Mouse (Mus musculus) T-helper 17 cell (primary cell): Measurements from ENCODE around the gene Dmrtc2.
"Not testable (repeated sequence)": the region's sequence is repeated elsewhere in the genome, so short reads cannot be mapped to it uniquely, and the experiment has no call there.

Experiments
- in situ Hi-C, 2 experiments: fragments of 300-600 bp; cut with MboI, MseI; formaldehyde crosslinking; loops; 1 replicate in 1 of 2; 2 replicates in 1 of 2; pipeline ENCODE4 v1.15.1; 2025; ENCODE audit warnings: high pct_unique_total_duplicates in 2 of 2

The Dmrtc2 gene

GRCm38 (mm10) chr7:24869532-24870165 lies at the start of gene Dmrtc2, which contains the start of gene Lypd4:
TSS of gene Dmrtc2 (plus strand) at chr7:24870057.
TSS of gene Lypd4 (minus strand) at chr7:24869941.
- in situ Hi-C loops = no loop called here

GRCm38 (mm10) chr7:24824452-24824851 lies 45.4 kb upstream of the Dmrtc2 start:
- in situ Hi-C loops = no loop called here

GRCm38 (mm10) chr7:24827181-24827580 lies 42.7 kb upstream of the Dmrtc2 start:
- in situ Hi-C loops = no loop called here

GRCm38 (mm10) chr7:24838732-24839409 lies 31.0 kb upstream of the Dmrtc2 start:
- in situ Hi-C loops = loop anchor here (5.0 kb wide), 2 partner anchors 678 to 738 kb away; no protein-coding TSS in a partner anchor

GRCm38 (mm10) chr7:24839410-24839808 lies 30.4 kb upstream of the Dmrtc2 start:
- in situ Hi-C loops = loop anchor here (5.0 kb wide), 2 partner anchors 678 to 738 kb away; no protein-coding TSS in a partner anchor

- in situ Hi-C loops = no loop called here
Measured at GRCm38 (mm10) chr7:24840331-24840730, 29.5 kb upstream of the Dmrtc2 start.

GRCm38 (mm10) chr7:24841009-24841408 lies 28.8 kb upstream of the Dmrtc2 start:
- in situ Hi-C loops = no loop called here

- in situ Hi-C loops = no loop called here
Measured at GRCm38 (mm10) chr7:24844144-24844543, 25.7 kb upstream of the Dmrtc2 start.

- in situ Hi-C loops = no loop called here
Measured at GRCm38 (mm10) chr7:24845181-24845580, 24.7 kb upstream of the Dmrtc2 start.

GRCm38 (mm10) chr7:24845713-24846112 lies 24.1 kb upstream of the Dmrtc2 start:
- in situ Hi-C loops = no loop called here

- in situ Hi-C loops = not testable (repeated sequence)
Measured at GRCm38 (mm10) chr7:24846576-24846975, 23.3 kb upstream of the Dmrtc2 start.

GRCm38 (mm10) chr7:24850162-24850561 lies 19.7 kb upstream of the Dmrtc2 start:
- in situ Hi-C loops = loop anchor here in 1 of 2 experiments (10.0 kb wide), 1 partner anchor 205 kb away; no protein-coding TSS in a partner anchor

GRCm38 (mm10) chr7:24850899-24851303 lies 19.0 kb upstream of the Dmrtc2 start:
- in situ Hi-C loops = loop anchor here in 1 of 2 experiments (10.0 kb wide), 1 partner anchor 204 kb away; no protein-coding TSS in a partner anchor

- in situ Hi-C loops = loop anchor here in 1 of 2 experiments (10.0 kb wide), 1 partner anchor 203 kb away; no protein-coding TSS in a partner anchor
Measured at GRCm38 (mm10) chr7:24851596-24852325, 18.1 kb upstream of the Dmrtc2 start.

GRCm38 (mm10) chr7:24852557-24853232 lies 17.2 kb upstream of the Dmrtc2 start:
- in situ Hi-C loops = loop anchor here in 1 of 2 experiments (10.0 kb wide), 1 partner anchor 202 kb away; no protein-coding TSS in a partner anchor

- in situ Hi-C loops = loop anchor here in 1 of 2 experiments (10.0 kb wide), 1 partner anchor 202 kb away; no protein-coding TSS in a partner anchor
Measured at GRCm38 (mm10) chr7:24853233-24853563, 16.7 kb upstream of the Dmrtc2 start.

GRCm38 (mm10) chr7:24853695-24854094 lies 16.2 kb upstream of the Dmrtc2 start:
- in situ Hi-C loops = loop anchor here in 1 of 2 experiments (10.0 kb wide), 1 partner anchor 201 kb away; no protein-coding TSS in a partner anchor

GRCm38 (mm10) chr7:24856460-24857120 lies 13.3 kb upstream of the Dmrtc2 start:
- in situ Hi-C loops = loop anchor here in 1 of 2 experiments (10.0 kb wide), 1 partner anchor 198 kb away; no protein-coding TSS in a partner anchor

GRCm38 (mm10) chr7:24859234-24859633 lies 10.6 kb upstream of the Dmrtc2 start:
- in situ Hi-C loops = loop anchor here in 1 of 2 experiments (10.0 kb wide), 1 partner anchor 196 kb away; no protein-coding TSS in a partner anchor

GRCm38 (mm10) chr7:24861913-24862312 lies 7.9 kb upstream of the Dmrtc2 start, which contains the start of gene Gm9844:
TSS of gene Gm9844 (plus strand) at chr7:24862213.
- in situ Hi-C loops = no loop called here
